Mouse (Mus musculus): ENCODE measurements around the gene Rassf4. TPM values are rescaled to one million over a fixed set of nuclear protein-coding genes. Genes with fewer than 3 reads are reported as not detected.
"Not testable (repeated sequence)": the region's sequence is repeated elsewhere in the genome, so short reads cannot be mapped to it uniquely, and the experiment has no call there.

The Rassf4 gene
- polyA plus RNA-seq, 1 experiment from 2014 or later, result 41.2 TPM

DNA sequence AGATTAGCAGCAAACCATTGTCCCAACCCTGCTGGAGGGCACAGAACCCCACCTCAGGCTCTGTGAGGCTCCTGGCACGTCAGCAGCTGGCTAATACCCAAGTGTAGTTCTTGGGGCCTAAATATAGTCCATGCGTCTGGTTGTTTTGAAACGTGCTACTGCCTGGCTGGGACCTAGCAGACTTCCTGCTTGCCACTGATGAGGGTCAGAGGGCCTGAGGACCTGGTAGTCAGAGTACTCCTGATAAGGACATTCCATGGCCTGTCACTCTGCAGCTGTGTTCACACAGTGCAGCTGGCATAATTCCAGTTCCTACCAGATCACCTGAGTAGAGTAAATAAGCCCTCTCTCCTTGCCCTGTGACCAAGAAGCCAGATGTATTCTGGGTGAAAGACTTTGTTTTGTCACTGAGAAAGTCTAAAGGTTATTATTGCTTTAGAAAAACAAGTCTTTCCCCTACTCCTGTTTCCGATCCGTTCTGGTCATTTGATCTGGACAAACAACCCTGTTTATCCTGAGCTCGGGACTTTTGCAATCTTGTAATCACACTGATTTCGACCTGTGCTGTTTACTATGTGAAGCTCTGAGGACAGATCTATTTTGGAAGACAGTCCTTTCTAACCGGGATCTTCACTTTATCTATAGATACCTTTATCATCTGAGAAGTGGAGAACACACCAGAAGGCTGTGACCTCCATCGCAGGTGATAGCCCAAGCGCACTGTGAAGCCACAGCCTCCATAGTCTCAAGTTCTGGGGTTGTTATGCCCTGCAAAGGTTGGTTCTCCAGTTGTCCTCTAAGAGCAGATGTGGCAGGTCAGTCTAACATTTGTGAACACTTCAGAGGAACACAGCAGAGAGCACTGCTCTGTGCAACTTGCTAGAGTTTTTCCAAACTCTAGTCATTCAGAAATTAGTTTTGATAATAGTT is 38.2 kb downstream of the Rassf4 start:
- DNase-seq (ENCODE audit: low spot score, missing footprints) (peak; percentile 69), ATAC-seq (ENCODE audit: low FRiP score) (no peak)
- Histone ChIP-seq H3K27ac (ENCODE audit: low read depth, low read length) (no peak overlapping the region), H3K4me2 (no peak overlapping the region), H3K27me3 (ENCODE audit: control insufficient read depth, insufficient read depth, low read length) (no peaks in the 10 kb centered on the region), H3K9me3 (ENCODE audit: control insufficient read depth, low read length) (no peaks in the 10 kb centered on the region), H3K4me3 (ENCODE audit: low read depth, low read length) (no peak overlapping the region), H3K36me3 (ENCODE audit: control insufficient read depth, insufficient read depth, low read length) (no peaks in the 10 kb centered on the region), H3K9ac (ENCODE audit: low read length) (no peak overlapping the region), H3K4me1 (ENCODE audit: control insufficient read depth, insufficient read depth, low read length) (no peaks in the 10 kb centered on the region)
- 77% methylated on average over 10 of the region's 10 CpGs for WGBS

DNA sequence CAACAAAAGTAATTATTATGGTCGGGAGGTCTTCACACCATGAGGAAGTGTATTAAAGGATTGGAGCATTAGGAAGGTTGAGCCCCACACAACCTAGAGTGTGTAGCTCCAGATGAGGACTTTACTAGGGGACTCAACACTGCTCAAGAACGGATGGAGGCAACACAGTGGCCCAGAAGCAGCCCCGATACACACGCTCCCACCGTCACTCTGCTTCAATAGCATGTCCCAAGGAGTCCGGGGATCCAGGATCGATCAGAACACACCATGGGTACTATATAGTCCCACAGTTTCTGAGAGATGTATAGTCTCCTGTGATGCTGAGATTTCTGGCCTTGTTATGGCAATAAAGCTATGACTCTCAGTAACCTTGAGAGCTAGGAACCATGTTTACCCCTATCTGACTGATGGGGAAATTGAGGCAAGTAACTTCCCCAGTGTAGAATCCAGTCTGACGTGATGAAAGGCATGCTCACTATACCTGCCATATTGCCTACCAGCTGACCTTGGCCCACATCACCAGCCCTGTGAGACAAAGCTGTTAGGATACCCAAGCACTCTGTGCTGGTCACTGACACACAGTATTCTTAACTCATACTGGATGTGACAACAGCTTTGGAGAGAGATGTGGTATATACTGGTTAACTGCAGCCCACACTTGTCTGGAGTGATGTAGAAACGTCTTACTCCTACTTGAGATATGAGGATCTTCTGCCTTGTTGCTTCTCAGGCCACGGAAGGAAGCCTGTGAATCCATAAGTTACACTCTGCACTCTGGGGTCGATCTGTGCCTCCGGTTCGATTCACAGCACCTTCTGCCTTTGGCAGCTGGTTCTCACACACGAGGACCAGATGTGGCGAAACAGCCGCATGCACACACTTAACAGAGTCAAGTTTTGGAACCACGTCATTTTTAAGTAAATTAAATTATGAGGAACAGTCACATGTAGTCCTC is 39.7 kb downstream of the Rassf4 start:
- Histone ChIP-seq H3K9me3 (ENCODE audit: control insufficient read depth, low read length) (no peaks in the 10 kb centered on the region), H3K4me2 (no peak overlapping the region), H3K9ac (ENCODE audit: low read length) (no peak overlapping the region), H3K4me1 (ENCODE audit: control insufficient read depth, insufficient read depth, low read length) (peaks cover 3% of the 10 kb centered on the region; the same call in 1 of the 2 replicates), H3K27me3 (ENCODE audit: control insufficient read depth, insufficient read depth, low read length) (no peaks in the 10 kb centered on the region), H3K27ac (ENCODE audit: low read depth, low read length) (no peak overlapping the region), H3K36me3 (ENCODE audit: control insufficient read depth, insufficient read depth, low read length) (no peaks in the 10 kb centered on the region), H3K4me3 (ENCODE audit: low read depth, low read length) (no peak overlapping the region)
- 89% methylated on average over 17 of the region's 17 CpGs for WGBS
- DNase-seq (ENCODE audit: low spot score, missing footprints) (peak; percentile 81), ATAC-seq (ENCODE audit: low FRiP score) (no peak)

DNA sequence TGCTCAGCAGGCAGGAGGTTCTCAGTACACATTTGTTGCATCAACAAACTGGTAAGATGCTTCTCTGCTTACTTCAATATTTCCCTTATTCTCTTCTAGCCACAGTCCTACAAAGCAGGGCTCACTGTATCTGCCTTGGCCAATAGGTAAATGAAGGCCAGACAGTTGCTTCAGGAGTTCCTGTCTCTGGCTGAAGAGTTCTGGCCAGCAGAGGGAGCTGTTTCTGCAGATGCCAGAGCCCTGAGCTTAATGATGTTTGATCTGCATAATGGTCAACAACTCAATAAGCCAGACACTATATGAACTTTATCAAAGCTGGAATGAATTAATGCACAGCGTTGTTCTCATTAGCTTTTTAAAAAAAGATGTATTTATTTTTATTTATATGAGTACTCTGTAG is 41.6 kb downstream of the Rassf4 start:
- Histone ChIP-seq H3K9me3 (ENCODE audit: control insufficient read depth, low read length) (no peaks in the 10 kb centered on the region), H3K9ac (ENCODE audit: low read length) (no peak overlapping the region), H3K4me1 (ENCODE audit: control insufficient read depth, insufficient read depth, low read length) (peaks cover 4% of the 10 kb centered on the region; the same call in 1 of the 2 replicates), H3K27ac (ENCODE audit: low read depth, low read length) (no peak overlapping the region), H3K36me3 (ENCODE audit: control insufficient read depth, insufficient read depth, low read length) (no peaks in the 10 kb centered on the region), H3K4me2 (no peak overlapping the region), H3K4me3 (ENCODE audit: low read depth, low read length) (no peak overlapping the region), H3K27me3 (ENCODE audit: control insufficient read depth, insufficient read depth, low read length) (no peaks in the 10 kb centered on the region)
- DNase-seq (ENCODE audit: low spot score, missing footprints) (peak; percentile 90), ATAC-seq (ENCODE audit: low FRiP score) (no peak)
- 47% methylated on average over 1 of the region's 1 CpGs for WGBS

DNA sequence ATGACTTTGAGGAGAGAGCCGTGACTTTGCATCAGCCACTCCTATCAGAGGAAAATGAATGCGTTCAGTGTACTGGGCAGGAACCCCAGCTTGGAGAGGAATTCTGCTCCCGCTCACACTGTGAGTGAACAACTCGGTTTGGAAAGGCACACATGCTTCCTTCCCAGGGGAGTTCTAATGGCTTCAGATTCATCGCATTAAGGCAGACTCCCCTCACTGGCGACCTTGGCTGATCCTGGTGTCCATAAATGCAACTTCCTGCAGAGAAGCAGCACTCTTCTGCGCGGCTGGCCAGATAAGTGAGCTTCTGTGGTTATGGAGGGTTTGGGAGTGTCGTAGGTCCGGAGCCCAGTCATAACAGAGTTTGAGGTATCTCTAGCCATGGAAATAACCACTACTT is 44.0 kb downstream of the Rassf4 start:
- DNase-seq (ENCODE audit: low spot score, missing footprints), result peak; percentile 84
- WGBS, result 91% methylated on average over 10 of the region's 10 CpGs
- H3K27me3 ChIP-seq (ENCODE audit: control insufficient read depth, insufficient read depth, low read length), result no peaks in the 10 kb centered on the region
- no peak overlapping the region for H3K9ac ChIP-seq (ENCODE audit: low read length)
- H3K36me3 ChIP-seq (ENCODE audit: control insufficient read depth, insufficient read depth, low read length), result peaks cover 8% of the 10 kb centered on the region; the same call in 1 of the 2 replicates
- peaks cover 4% of the 10 kb centered on the region; the same call in 1 of the 2 replicates for H3K4me1 ChIP-seq (ENCODE audit: control insufficient read depth, insufficient read depth, low read length)
- H3K4me2 ChIP-seq, result no peak overlapping the region
- no peak for ATAC-seq (ENCODE audit: low FRiP score)
- no peaks in the 10 kb centered on the region for H3K9me3 ChIP-seq (ENCODE audit: control insufficient read depth, low read length)
- H3K27ac ChIP-seq (ENCODE audit: low read depth, low read length), result no peak overlapping the region
- no peak overlapping the region for H3K4me3 ChIP-seq (ENCODE audit: low read depth, low read length)

DNA sequence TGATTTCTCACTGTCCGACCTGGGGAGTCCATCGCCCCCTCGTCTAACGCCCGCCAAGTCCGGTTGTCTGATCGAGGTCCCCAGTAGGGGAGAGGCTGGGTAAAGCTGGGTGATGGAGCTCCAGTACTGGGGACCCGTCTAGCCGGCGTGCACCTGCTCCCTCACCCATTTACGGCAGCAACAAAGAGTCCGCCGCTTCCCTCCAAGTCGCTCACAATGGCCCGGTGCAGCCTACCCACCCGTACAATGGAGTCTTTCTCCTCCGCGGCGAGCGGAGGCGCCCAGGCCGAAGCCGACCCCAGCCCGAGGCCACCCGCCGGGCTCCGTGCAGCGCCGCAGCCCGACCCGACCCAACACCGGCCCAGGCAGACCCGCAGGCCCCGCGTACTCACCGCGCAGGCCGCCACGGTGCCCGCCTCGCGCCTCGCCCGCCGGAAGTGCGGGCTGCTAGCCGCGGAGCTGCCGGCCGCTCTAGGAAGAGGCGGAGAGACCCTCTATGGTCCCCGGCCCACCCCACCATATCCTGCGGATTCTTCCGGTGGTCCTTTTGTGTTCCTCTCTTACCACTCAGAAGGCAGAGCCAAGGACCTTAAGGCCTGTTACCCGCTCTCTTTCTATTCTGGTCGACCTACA is 45.1 kb downstream of the Rassf4 start, which contains the start of gene Zfp422:
Zfp422 (minus strand) TSS at position 461 of the 633 bp plus-strand sequence.
- peak within 1 kb of the TSS; percentile 51 for H3K4me2 ChIP-seq
- no peaks in the 10 kb centered on the region for H3K27me3 ChIP-seq (ENCODE audit: control insufficient read depth, insufficient read depth, low read length)
- H3K9me3 ChIP-seq (ENCODE audit: control insufficient read depth, low read length), result no peaks in the 10 kb centered on the region
- H3K4me1 ChIP-seq (ENCODE audit: control insufficient read depth, insufficient read depth, low read length), result peaks cover 4% of the 10 kb centered on the region; the same call in 1 of the 2 replicates
- peak within 1 kb of the TSS; percentile 86 for H3K27ac ChIP-seq (ENCODE audit: low read depth, low read length)
- H3K9ac ChIP-seq (ENCODE audit: low read length), result peak within 1 kb of the TSS; percentile 100
- under 1% methylated on average over 56 of the region's 56 CpGs for WGBS
- DNase-seq (ENCODE audit: low spot score, missing footprints), result peak; percentile 98
- peaks cover 8% of the 10 kb centered on the region; the same call in 1 of the 2 replicates for H3K36me3 ChIP-seq (ENCODE audit: control insufficient read depth, insufficient read depth, low read length)
- H3K4me3 ChIP-seq (ENCODE audit: low read depth, low read length), result peak within 1 kb of the TSS; percentile 91
- ATAC-seq (ENCODE audit: low FRiP score), result peak; percentile 95

DNA sequence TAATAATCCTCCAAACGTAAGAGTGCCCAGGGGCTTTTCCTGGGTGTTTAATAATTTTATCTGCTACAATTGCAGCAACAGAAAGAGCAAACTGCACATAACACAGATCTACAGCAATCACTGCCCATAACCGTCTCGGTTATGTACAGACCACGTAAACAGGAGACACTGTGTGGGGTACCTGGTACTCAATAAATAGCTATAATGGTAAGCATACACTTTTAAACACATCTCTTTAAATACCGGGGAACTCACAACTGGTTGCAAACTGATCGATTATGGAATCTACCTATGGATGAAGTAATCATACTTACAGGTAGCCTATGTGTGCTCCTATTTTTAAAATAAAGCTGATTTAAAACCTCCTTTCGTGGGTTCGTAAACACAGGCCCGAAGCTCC is 45.7 kb downstream of the Rassf4 start:
- peaks cover 8% of the 10 kb centered on the region; the same call in 1 of the 2 replicates for H3K36me3 ChIP-seq (ENCODE audit: control insufficient read depth, insufficient read depth, low read length)
- no peaks in the 10 kb centered on the region for H3K9me3 ChIP-seq (ENCODE audit: control insufficient read depth, low read length)
- peak overlapping the region; percentile 86 for H3K27ac ChIP-seq (ENCODE audit: low read depth, low read length)
- peak overlapping the region; percentile 91 for H3K4me3 ChIP-seq (ENCODE audit: low read depth, low read length)
- peak overlapping the region; percentile 51 for H3K4me2 ChIP-seq
- H3K4me1 ChIP-seq (ENCODE audit: control insufficient read depth, insufficient read depth, low read length), result peaks cover 4% of the 10 kb centered on the region; the same call in 1 of the 2 replicates
- ATAC-seq (ENCODE audit: low FRiP score), result no peak
- H3K27me3 ChIP-seq (ENCODE audit: control insufficient read depth, insufficient read depth, low read length), result no peaks in the 10 kb centered on the region
- no peak for DNase-seq (ENCODE audit: low spot score, missing footprints)
- H3K9ac ChIP-seq (ENCODE audit: low read length), result peak overlapping the region; percentile 100
- 22% methylated on average over 9 of the region's 9 CpGs for WGBS

DNA sequence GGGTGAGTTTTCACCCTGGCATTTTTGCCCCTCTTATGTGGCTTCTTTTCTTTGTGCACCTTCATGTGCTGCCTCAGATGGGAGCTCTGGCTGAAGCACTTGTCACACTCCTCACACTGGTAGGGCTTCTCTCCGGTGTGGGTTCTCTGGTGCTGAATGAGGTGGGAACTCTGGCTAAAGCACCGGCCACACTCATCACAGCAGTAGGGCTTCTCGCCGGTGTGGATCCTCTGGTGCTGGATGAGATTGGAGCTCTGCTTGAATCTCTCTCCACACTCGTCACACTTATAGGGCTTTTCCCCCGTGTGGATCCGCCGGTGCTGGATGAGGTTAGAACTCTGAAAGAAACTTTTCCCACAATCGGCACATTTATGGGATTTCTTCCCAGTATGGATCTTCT is 47.3 kb downstream of the Rassf4 start:
- not testable (repeated sequence) for H3K36me3 ChIP-seq (ENCODE audit: control insufficient read depth, insufficient read depth, low read length); H3K27ac ChIP-seq (ENCODE audit: low read depth, low read length); H3K27me3 ChIP-seq (ENCODE audit: control insufficient read depth, insufficient read depth, low read length); H3K4me1 ChIP-seq (ENCODE audit: control insufficient read depth, insufficient read depth, low read length); H3K4me3 ChIP-seq (ENCODE audit: low read depth, low read length); H3K9ac ChIP-seq (ENCODE audit: low read length); ATAC-seq (ENCODE audit: low FRiP score); H3K4me2 ChIP-seq; H3K9me3 ChIP-seq (ENCODE audit: control insufficient read depth, low read length)
- WGBS, result 100% methylated on average over 9 of the region's 9 CpGs
- peak; percentile 26 for DNase-seq (ENCODE audit: low spot score, missing footprints)

DNA sequence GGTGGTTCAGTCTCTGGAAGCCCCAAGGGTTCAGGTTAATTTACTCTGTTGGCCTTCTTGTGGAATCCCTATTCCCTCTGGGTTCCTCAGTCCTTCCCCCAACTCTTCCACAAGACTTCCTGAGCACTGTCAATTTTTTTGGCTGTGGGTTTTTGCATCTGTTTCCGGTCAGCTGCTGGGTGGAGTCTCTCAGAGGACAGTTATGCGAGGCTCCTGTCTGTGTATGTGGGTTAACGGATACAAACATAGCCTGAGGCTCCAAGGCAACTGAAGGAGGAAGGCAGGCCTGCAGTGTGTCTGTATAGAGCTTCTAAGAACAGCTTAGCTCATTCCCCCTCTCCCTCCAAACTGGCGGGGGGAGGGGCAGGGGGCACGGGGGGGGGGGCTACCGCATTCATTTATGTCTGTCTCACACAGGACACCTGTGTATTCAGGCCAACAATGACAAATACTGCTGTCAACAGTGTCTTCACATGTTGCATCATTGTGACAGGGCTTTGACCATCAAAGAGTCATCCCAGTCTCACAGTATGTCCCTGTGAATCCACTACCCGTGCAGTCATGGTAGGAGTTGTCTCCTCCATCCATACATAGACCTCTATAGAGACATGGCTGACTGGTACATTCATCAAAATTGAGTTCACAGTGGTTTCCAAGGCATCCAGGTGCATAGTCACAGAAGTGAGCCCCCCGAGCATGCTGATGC is 52.3 kb downstream of the Rassf4 start:
- 69% methylated on average over 7 of the region's 8 CpGs for WGBS
- H3K4me3 ChIP-seq (ENCODE audit: low read depth, low read length), result no peak overlapping the region
- no peak overlapping the region for H3K9ac ChIP-seq (ENCODE audit: low read length)
- H3K4me1 ChIP-seq (ENCODE audit: control insufficient read depth, insufficient read depth, low read length), result no peaks in the 10 kb centered on the region; the same call in 1 of the 2 replicates
- H3K27ac ChIP-seq (ENCODE audit: low read depth, low read length), result no peak overlapping the region
- no peak overlapping the region for H3K4me2 ChIP-seq
- H3K36me3 ChIP-seq (ENCODE audit: control insufficient read depth, insufficient read depth, low read length), result peaks cover 6% of the 10 kb centered on the region; the same call in 1 of the 2 replicates
- H3K27me3 ChIP-seq (ENCODE audit: control insufficient read depth, insufficient read depth, low read length), result no peaks in the 10 kb centered on the region
- DNase-seq (ENCODE audit: low spot score, missing footprints) (no peak), ATAC-seq (ENCODE audit: low FRiP score) (no peak)
- H3K9me3 ChIP-seq (ENCODE audit: control insufficient read depth, low read length), result no peaks in the 10 kb centered on the region
